Mouse (Mus musculus) right cerebral cortex, adult 2 months (tissue): ENCODE results near the gene Fgfbp1.

ENCODE experiments used
- DNase-seq, 2 experiments: peaks; one replicate each; pipeline ENCODE4 v3.0.0; 2021 to 2022; ENCODE audit warnings: low spot score in 2 of 2

Fgfbp1 gene

GRCm38 (mm10) chr5:43981620-43982019 lies at the start of gene Fgfbp1:
Gene Fgfbp1, minus strand, starts transcription at chr5:43981779.
- DNase-seq = no peak

- no peak for DNase-seq
Measured at GRCm38 (mm10) chr5:43998295-43998989, 16.9 kb upstream of the Fgfbp1 start.

DNA sequence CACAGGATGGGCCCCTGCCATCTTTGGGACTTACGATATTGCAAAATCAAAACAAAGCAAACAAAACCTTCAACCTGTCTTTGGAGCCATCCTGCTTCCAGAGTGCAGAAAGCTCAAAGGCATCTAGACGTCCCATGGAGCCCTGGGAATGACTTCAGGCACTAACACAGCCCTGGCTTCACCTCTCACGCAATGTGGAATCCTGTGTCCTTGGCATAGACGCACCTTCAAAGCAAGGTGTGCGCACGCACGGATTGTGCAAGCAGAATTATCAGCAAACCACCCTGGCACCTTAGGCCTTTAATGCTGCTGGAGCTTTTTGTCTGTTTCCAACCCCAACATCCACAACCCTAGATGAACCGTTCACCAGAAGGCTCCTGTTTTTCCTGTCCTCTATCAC lies 16.0 kb upstream of the Fgfbp1 start:
- DNase-seq = no peak

DNA sequence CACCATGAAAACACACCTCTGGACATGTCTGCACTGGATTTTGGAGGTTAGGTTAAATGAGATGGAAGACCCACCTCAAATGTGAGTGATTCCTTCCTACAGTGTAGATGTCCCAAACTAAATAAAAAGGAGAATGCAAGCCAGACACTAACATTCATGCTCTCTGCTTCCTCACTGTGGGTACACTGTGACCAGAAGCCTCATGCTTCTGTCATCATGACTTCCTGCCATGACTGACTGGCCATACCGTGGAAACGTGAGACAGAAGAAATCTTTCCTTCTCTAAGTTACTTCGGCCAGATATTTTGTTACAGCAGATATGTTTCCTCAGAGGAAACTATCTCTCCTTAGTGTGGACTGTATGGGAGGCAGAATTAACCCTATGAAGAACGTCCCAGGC lies 14.6 kb upstream of the Fgfbp1 start:
- no peak for DNase-seq

DNA sequence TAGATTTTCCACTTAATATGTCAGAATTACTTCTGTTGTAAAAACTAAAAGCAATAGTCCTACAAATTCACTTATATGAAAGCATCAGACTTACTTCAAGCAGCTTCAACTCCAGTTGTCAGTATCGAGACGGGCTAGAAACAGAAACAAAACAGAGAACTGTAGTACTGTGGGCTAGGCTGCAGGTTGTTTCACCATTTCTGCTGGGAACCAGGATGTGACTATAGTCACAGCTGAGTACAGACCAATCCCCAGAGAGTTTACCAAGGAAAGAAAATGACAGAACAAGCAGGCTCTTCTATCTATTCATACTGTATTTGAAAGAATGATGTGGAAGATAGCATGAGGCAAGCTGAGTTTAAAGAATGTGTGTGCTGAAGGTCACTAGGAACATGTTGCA lies 13.4 kb upstream of the Fgfbp1 start:
- no peak for DNase-seq

DNA sequence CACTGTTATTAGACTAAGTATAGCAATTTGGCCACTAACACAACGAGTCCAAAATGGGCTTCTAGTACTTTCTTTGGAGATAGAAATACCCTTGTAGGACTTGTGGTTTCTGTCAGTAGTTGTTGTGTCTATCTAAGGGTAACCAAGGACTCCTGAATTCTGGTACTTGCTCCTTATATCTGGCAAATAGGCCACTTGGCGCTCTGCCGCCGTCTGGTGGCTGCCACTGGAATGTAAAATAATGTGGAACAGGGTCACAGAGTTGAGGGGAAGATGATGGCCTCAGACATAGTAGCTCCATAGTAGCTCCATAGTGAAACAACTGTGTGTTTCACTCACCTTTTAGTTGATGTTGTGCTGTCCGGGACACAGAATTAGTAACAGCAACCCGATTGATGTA lies 8.7 kb upstream of the Fgfbp1 start:
- DNase-seq = peak; percentile 39 to 50

- DNase-seq = no peak
Measured at GRCm38 (mm10) chr5:43989017-43989416, 7.4 kb upstream of the Fgfbp1 start.

GRCm38 (mm10) chr5:43986212-43986611 lies 4.6 kb upstream of the Fgfbp1 start:
- no peak for DNase-seq

GRCm38 (mm10) chr5:43982896-43983295 lies 1.3 kb upstream of the Fgfbp1 start:
- DNase-seq = no peak

- DNase-seq = no peak
Measured at GRCm38 (mm10) chr5:43980397-43980796, 1.2 kb downstream of the Fgfbp1 start.

- DNase-seq = no peak
Measured at GRCm38 (mm10) chr5:43976821-43977561, 4.6 kb downstream of the Fgfbp1 start.

- no peak for DNase-seq
Measured at GRCm38 (mm10) chr5:43974166-43974565, 7.4 kb downstream of the Fgfbp1 start.

DNA sequence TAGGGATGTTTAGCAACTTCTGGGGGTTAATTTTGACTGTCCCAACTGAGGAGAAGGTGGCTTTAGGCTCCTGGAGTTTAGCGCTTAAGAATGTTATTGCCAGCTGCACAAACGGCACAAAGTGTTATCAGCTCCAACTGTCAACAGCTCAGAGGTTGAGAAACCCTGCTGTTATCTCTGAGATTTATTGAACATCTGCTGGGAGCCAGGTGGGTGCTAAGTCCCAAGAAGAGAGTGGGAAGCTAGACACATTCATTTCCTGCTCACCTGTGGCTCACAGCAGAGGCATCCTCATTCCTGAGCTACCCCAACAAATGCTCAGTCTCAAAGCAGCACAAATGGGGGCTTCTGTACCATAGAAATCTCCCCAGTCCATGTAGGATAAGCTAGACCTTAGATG lies 10.4 kb downstream of the Fgfbp1 start:
- DNase-seq = no peak

GRCm38 (mm10) chr5:43970532-43970931 lies 11.0 kb downstream of the Fgfbp1 start:
- DNase-seq = no peak

DNA sequence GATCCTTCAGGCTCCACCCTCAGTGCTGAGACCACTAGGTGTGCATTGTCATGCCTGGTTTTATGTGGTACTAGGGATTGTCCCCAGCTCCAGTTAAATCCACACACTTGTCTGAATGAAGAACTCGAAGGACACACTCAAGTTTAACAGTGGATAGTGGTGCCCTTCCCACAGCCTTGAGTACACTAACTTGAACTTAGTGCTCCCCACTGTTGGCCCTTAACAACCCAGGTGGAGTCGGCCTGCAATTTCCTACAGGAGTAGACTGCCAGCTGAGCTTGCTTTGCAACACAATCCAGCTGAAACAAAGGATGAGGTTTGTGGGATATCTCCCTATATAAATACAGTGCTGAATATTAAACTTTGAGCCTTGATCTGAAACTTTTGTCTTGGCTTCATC lies 12.9 kb downstream of the Fgfbp1 start:
- no peak for DNase-seq

- no peak for DNase-seq
Measured at GRCm38 (mm10) chr5:43961056-43961455, 20.5 kb downstream of the Fgfbp1 start.

DNA sequence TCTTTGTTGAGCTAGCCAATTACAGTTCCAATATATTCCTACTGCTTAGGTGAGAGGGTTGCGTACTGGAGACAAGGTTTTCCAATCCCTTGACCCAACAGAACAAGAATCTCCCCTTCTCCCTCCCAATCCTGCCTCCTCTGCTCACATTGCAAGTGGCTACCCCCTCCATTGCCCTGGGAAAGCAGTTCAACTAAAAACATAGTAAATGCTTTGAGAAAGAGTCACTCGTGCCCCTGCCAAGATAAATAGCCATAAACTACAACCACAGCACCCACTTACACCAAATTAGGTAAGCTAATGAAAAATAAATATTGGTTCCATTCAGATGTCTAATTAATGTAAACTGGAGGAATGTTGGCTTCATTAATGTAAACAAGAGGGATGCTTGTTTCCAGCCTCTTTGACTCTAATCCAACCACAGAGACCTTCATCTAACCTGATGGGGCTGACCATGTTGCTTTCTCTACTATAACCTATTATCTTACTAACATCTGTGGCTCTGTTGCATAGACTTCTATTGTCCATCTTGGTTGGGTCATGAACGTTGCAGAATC lies 21.6 kb downstream of the Fgfbp1 start:
- DNase-seq = no peak

GRCm38 (mm10) chr5:43953241-43953640 lies 28.3 kb downstream of the Fgfbp1 start:
- no peak for DNase-seq

- DNase-seq = peak; percentile 4
Measured at GRCm38 (mm10) chr5:43948748-43949275, 32.8 kb downstream of the Fgfbp1 start.

DNA sequence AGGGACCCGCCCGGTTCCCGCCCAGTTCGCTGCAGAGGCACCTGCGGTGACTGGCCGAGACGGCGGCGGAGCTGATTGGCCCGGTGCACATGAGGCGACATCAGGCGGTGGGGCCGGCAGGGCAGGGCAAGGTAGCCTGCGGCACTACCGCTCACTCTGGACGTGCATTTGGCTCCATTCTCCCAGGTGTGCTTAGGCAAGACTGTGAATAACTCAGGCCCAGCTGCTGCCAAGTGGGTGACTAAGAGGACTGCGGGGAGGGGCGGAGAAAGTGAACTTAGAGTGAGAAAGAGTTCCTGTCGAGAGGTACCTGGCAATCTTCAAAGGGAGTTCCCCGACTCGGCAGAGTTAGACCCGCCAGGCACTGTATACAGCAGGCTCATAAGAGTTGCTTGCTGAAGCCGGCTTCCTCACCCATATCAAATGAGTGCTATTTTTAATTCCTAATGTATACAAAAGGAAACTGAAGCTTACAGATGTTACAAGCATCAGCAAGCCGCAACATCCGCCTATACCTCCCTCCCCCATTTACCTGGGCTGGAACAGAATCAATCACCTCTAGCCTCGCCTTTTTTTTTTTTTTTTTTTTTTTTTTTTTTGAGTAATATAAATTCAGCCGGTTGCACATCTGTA lies 33.4 kb downstream of the Fgfbp1 start:
- peak; percentile 17 to 46 for DNase-seq

DNA sequence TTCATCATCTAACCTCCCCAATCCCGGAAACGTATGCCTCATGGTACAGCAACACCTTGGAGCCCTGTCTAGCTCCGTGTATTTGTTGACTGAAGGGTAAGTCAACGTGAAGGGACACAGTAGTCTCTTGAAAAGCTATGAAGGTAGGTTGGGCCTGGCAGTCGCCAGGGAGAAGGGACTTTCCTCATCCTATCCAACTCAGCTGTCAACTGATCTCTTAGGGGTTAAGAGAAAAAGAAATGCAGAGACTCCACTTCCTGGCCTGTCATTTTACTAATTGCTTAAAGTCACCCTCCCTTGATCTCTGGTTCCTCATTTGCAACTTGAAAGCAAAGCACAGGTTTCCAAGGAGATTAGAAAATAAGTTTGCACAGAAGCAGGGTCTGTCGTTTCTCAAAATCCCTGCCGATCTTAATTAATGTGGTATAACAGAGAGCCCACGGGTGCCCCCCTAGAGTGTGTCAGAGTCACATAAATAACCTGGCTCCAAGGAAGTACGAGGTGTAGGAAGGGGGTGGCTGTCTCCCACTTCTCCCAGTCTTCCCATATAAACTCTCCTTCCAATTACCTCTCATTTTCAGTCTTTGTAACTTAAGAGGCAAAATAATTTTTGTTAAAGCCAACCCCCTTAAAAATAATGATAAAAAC lies 34.1 kb downstream of the Fgfbp1 start:
- peak; percentile 2 to 5 for DNase-seq

GRCm38 (mm10) chr5:43933269-43933668 lies 48.3 kb downstream of the Fgfbp1 start:
- DNase-seq = no peak
